Mouse (Mus musculus): ENCODE results near the gene Prkag2. TPM values are rescaled to one million over a fixed set of nuclear protein-coding genes. Genes with fewer than 3 reads are reported as not detected.

The Prkag2 gene
- polyA plus RNA-seq, 1 experiment from 2014 or later = 38.3 TPM

- Histone ChIP-seq H3K9me3 (ENCODE audit: control insufficient read depth) (no peaks in the 10 kb centered on the region), H3K4me2 (replicated peaks; ENCODE audit: low read depth) (no peak overlapping the region), H3K9ac (ENCODE audit: low read depth, low read length) (no peak overlapping the region), H3K4me1 (replicated peaks; ENCODE audit: control insufficient read depth, insufficient read depth, low read length) (no peaks in the 10 kb centered on the region), H3K4me3 (ENCODE audit: low read depth, low read length) (no peak overlapping the region), H3K36me3 (ENCODE audit: control insufficient read depth, insufficient read depth) (no peaks in the 10 kb centered on the region), H3K27me3 (replicated peaks; ENCODE audit: control insufficient read depth, insufficient read depth, low read length) (no peaks in the 10 kb centered on the region), H3K27ac (ENCODE audit: low read depth, low read length) (no peak overlapping the region)
- TF ChIP-seq CTCF (IDR thresholded peaks at IDR 0.05; ENCODE audit: low read depth) = no peak
- 51% methylated on average over 4 of the region's 4 CpGs for WGBS
- ATAC-seq = no peak
Measured at GRCm38 (mm10) chr5:25088633-25089032, 11.8 kb downstream of the Prkag2 start.

GRCm38 (mm10) chr5:25088111-25088510 is 12.3 kb downstream of the Prkag2 start:
- TF ChIP-seq CTCF (IDR thresholded peaks at IDR 0.05; ENCODE audit: low read depth) = no peak
- 76% methylated on average over 13 of the region's 13 CpGs for WGBS

GRCm38 (mm10) chr5:25087064-25087463 is 13.4 kb downstream of the Prkag2 start:
- TF ChIP-seq CTCF (IDR thresholded peaks at IDR 0.05; ENCODE audit: low read depth) = no peak
- ATAC-seq = no peak
- no peak overlapping the region for H3K4me3 ChIP-seq (ENCODE audit: low read depth, low read length)
- H3K4me1 ChIP-seq (replicated peaks; ENCODE audit: control insufficient read depth, insufficient read depth, low read length) = no peaks in the 10 kb centered on the region
- no peak overlapping the region for H3K9ac ChIP-seq (ENCODE audit: low read depth, low read length)
- H3K27me3 ChIP-seq (replicated peaks; ENCODE audit: control insufficient read depth, insufficient read depth, low read length) = no peaks in the 10 kb centered on the region
- no peaks in the 10 kb centered on the region for H3K36me3 ChIP-seq (ENCODE audit: control insufficient read depth, insufficient read depth)
- no peak overlapping the region for H3K4me2 ChIP-seq (replicated peaks; ENCODE audit: low read depth)
- no peak overlapping the region for H3K27ac ChIP-seq (ENCODE audit: low read depth, low read length)
- no peaks in the 10 kb centered on the region for H3K9me3 ChIP-seq (ENCODE audit: control insufficient read depth)
- 75% methylated on average over 7 of the region's 7 CpGs for WGBS

More at GRCm38 (mm10) chr5:25088111-25088510, 12.3 kb downstream of the Prkag2 start:
- no peak overlapping the region for H3K4me2 ChIP-seq (replicated peaks; ENCODE audit: low read depth)
- H3K4me1 ChIP-seq (replicated peaks; ENCODE audit: control insufficient read depth, insufficient read depth, low read length) = no peaks in the 10 kb centered on the region
- no peaks in the 10 kb centered on the region for H3K9me3 ChIP-seq (ENCODE audit: control insufficient read depth)
- H3K4me3 ChIP-seq (ENCODE audit: low read depth, low read length) = no peak overlapping the region
- H3K27me3 ChIP-seq (replicated peaks; ENCODE audit: control insufficient read depth, insufficient read depth, low read length) = no peaks in the 10 kb centered on the region
- H3K27ac ChIP-seq (ENCODE audit: low read depth, low read length) = no peak overlapping the region
- ATAC-seq = no peak
- H3K9ac ChIP-seq (ENCODE audit: low read depth, low read length) = no peak overlapping the region
- H3K36me3 ChIP-seq (ENCODE audit: control insufficient read depth, insufficient read depth) = no peaks in the 10 kb centered on the region

GRCm38 (mm10) chr5:25086234-25086633 is 14.2 kb downstream of the Prkag2 start:
- no peak for ATAC-seq

GRCm38 (mm10) chr5:25085170-25085569 is 15.3 kb downstream of the Prkag2 start:
- H3K9me3 ChIP-seq (ENCODE audit: control insufficient read depth) = no peaks in the 10 kb centered on the region
- no peak for TF ChIP-seq CTCF (IDR thresholded peaks at IDR 0.05; ENCODE audit: low read depth)
- no peaks in the 10 kb centered on the region for H3K4me1 ChIP-seq (replicated peaks; ENCODE audit: control insufficient read depth, insufficient read depth, low read length)
- ATAC-seq = no peak
- no peak overlapping the region for H3K4me2 ChIP-seq (replicated peaks; ENCODE audit: low read depth)
- H3K36me3 ChIP-seq (ENCODE audit: control insufficient read depth, insufficient read depth) = no peaks in the 10 kb centered on the region
- WGBS = 87% methylated on average over 10 of the region's 10 CpGs
- H3K27ac ChIP-seq (ENCODE audit: low read depth, low read length) = no peak overlapping the region
- H3K4me3 ChIP-seq (ENCODE audit: low read depth, low read length) = no peak overlapping the region
- no peaks in the 10 kb centered on the region for H3K27me3 ChIP-seq (replicated peaks; ENCODE audit: control insufficient read depth, insufficient read depth, low read length)
- no peak overlapping the region for H3K9ac ChIP-seq (ENCODE audit: low read depth, low read length)

More at GRCm38 (mm10) chr5:25086234-25086633, 14.2 kb downstream of the Prkag2 start:
- no peak for TF ChIP-seq CTCF (IDR thresholded peaks at IDR 0.05; ENCODE audit: low read depth)
- no peak overlapping the region for H3K9ac ChIP-seq (ENCODE audit: low read depth, low read length)
- no peaks in the 10 kb centered on the region for H3K36me3 ChIP-seq (ENCODE audit: control insufficient read depth, insufficient read depth)
- no peak overlapping the region for H3K4me3 ChIP-seq (ENCODE audit: low read depth, low read length)
- H3K4me2 ChIP-seq (replicated peaks; ENCODE audit: low read depth) = no peak overlapping the region
- H3K4me1 ChIP-seq (replicated peaks; ENCODE audit: control insufficient read depth, insufficient read depth, low read length) = no peaks in the 10 kb centered on the region
- H3K27me3 ChIP-seq (replicated peaks; ENCODE audit: control insufficient read depth, insufficient read depth, low read length) = no peaks in the 10 kb centered on the region
- WGBS = 30% methylated on average over 4 of the region's 4 CpGs
- H3K9me3 ChIP-seq (ENCODE audit: control insufficient read depth) = no peaks in the 10 kb centered on the region
- no peak overlapping the region for H3K27ac ChIP-seq (ENCODE audit: low read depth, low read length)

GRCm38 (mm10) chr5:25083816-25084215 is 16.6 kb downstream of the Prkag2 start:
- ATAC-seq = no peak
- no peaks in the 10 kb centered on the region for H3K9me3 ChIP-seq (ENCODE audit: control insufficient read depth)
- no peaks in the 10 kb centered on the region for H3K36me3 ChIP-seq (ENCODE audit: control insufficient read depth, insufficient read depth)
- TF ChIP-seq CTCF (IDR thresholded peaks at IDR 0.05; ENCODE audit: low read depth) = no peak
- no peak overlapping the region for H3K27ac ChIP-seq (ENCODE audit: low read depth, low read length)
- no peak overlapping the region for H3K9ac ChIP-seq (ENCODE audit: low read depth, low read length)
- no peaks in the 10 kb centered on the region for H3K27me3 ChIP-seq (replicated peaks; ENCODE audit: control insufficient read depth, insufficient read depth, low read length)
- no peak overlapping the region for H3K4me3 ChIP-seq (ENCODE audit: low read depth, low read length)
- H3K4me2 ChIP-seq (replicated peaks; ENCODE audit: low read depth) = no peak overlapping the region
- 47% methylated on average over 7 of the region's 7 CpGs for WGBS
- no peaks in the 10 kb centered on the region for H3K4me1 ChIP-seq (replicated peaks; ENCODE audit: control insufficient read depth, insufficient read depth, low read length)

- Histone ChIP-seq H3K27me3 (replicated peaks; ENCODE audit: control insufficient read depth, insufficient read depth, low read length) (no peaks in the 10 kb centered on the region), H3K9ac (ENCODE audit: low read depth, low read length) (no peak overlapping the region), H3K4me1 (replicated peaks; ENCODE audit: control insufficient read depth, insufficient read depth, low read length) (no peaks in the 10 kb centered on the region), H3K4me3 (ENCODE audit: low read depth, low read length) (no peak overlapping the region), H3K36me3 (ENCODE audit: control insufficient read depth, insufficient read depth) (no peaks in the 10 kb centered on the region), H3K27ac (ENCODE audit: low read depth, low read length) (no peak overlapping the region), H3K9me3 (ENCODE audit: control insufficient read depth) (no peaks in the 10 kb centered on the region), H3K4me2 (replicated peaks; ENCODE audit: low read depth) (no peak overlapping the region)
- peak; percentile 83 for TF ChIP-seq CTCF (IDR thresholded peaks at IDR 0.05; ENCODE audit: low read depth)
- ATAC-seq = no peak
- 46% methylated on average over 2 of the region's 2 CpGs for WGBS
Measured at GRCm38 (mm10) chr5:25082542-25082941, 17.9 kb downstream of the Prkag2 start.

All from intestine, postnatal 0 days (tissue).